Mouse (Mus musculus) heart, postnatal 0 days (tissue): ENCODE data around the gene Frrs1l.
A peak's percentile ranks its signal among the peaks of the same experiment; 100 is the strongest.

Experiments used
- CTCF ChIP-seq: IDR thresholded peaks from 2 replicates; pipeline ENCODE4 v1.5.1; 2016; ENCODE audit warnings: antibody characterized with exemption, control low read depth, low read depth
- EP300 ChIP-seq: IDR thresholded peaks from 2 replicates; pipeline ENCODE4 v1.6.1; 2016; ENCODE audit warnings: antibody characterized with exemption, low read depth

DNA sequence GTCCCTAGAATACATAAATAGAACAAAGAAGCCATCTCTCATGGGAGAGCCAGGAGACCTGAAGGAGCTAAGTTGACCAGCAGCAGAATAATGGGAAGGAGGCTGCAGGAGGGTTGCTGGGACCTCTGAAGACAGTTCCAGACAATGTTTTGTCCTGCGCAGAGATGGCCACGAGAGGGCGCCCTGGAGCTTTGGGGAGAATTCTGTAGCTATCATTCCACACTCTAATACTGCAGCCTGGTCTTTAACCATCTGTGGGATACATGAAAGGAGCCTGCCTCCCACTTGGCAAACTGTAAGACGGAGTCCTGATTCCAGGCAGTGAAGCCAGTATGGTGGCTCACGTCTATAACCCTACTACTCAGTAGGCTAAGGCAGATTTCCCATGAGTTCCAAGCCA, 27.0 kb upstream of the Frrs1l start:
- peak; percentile 78 for TF ChIP-seq CTCF
- no peak for TF ChIP-seq EP300
